Mouse (Mus musculus): ENCODE measurements around the gene Mpp5. TPM values are rescaled to one million over a fixed set of nuclear protein-coding genes. Genes with fewer than 3 reads are reported as not detected.
A peak's percentile ranks its signal among the peaks of the same experiment; 100 is the strongest.

The Mpp5 gene
- 10 to 100 TPM; 13.4 to 14.4 TPM for total RNA-seq (2021)
- long read RNA-seq, experiment 1, partial matches to known transcripts = 0 of 3 reads
- long read RNA-seq, experiment 1, other reads (novel, unspliced or antisense) = 3 of 3 reads
- long read RNA-seq, experiment 2, partial matches to known transcripts = 2 of 9 reads
- long read RNA-seq, experiment 2, other reads (novel, unspliced or antisense) = 7 of 9 reads

DNA sequence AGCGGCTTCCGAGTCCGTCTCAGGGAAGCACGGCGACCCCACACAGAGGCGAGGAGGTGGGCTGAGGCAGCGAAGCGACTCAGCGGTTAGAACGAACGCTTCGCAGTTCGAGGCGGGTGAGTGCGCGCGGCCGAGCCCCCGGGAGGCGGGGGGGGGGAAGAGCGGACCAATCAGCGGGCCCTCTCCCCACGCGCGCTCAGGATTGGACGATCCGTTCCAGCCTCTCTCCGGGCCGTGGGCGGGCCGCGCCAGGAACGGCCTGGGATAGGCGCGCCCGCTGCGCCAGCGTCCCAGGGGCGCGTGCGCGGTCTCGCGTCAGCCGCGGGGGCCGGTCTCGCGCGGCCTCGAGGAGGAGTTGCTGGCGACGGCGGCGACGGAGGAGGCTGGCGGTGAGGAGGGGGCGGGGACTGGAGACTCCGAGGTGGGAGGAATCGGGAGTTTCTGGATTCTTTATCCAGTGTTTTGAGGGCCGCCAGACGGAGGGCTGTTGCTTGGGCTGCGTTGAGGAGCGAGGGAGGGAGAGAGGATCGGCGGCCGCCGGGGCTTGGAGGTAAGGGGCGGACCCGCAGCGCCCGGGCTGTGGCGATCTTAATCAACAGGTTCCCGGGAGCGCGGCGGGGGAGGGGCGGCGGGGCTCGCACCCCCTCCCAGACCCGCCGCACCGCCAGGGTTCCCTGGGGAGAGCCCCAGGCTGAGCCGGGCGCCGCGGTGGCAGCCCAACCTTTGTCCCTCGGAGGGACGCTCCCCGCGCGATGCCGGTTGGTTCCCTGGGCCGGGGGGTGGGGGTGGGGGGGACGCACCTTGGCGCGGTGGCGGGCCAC lies at the start of gene Mpp5:
TSS of gene Mpp5 (plus strand) at position 351 of the 821 bp plus-strand sequence.
- intact Hi-C loops (cut with DNase I) = loop anchor here (5.0 kb wide), 2 partner anchors 44 to 114 kb away; partner anchors contain the start of genes Atp6v1d and Eif2s1
- peak; percentile 91 to 95 for DNase-seq

DNA sequence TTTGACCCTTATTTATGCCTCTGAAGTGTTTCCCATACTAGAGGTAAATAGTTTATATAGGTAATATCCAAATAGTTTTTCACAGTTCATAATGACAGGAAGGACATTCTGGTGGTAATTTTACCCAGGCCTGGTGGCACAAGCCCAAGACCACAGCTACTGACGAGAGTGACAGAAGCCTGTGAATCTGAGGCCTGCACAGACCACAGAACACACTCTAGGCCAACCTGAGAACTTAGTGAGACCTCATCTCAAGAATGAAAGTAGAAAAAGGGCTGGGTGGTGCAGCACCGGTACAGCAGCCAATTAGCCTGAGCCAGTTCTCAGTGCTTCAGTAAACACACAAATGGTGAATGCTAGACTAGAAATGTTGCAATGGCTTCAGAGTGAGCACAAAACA lies 30.9 kb upstream of the Mpp5 start:
- DNase-seq = no peak
- intact Hi-C loops (cut with DNase I) = no loop called here

DNA sequence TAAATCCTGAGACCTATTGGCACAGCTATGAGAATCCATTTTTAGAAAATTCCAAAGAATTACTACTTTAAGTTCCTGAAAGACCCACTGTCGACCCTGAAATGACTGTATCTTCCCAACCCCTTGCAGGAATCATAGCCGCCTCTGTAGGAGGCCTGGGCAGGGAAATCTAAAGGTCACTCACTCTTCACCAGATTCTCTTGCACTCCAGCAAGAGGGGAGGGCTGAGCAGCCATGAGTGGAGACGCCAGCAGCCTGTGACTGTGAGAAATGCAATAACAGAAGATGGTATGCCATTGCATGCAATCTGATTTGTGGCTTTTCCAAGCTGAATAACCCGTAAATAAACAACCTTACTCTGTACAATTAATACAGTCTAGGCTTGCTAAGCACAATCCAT lies 21.0 kb upstream of the Mpp5 start:
- intact Hi-C loops (cut with DNase I) = no loop called here
- DNase-seq = no peak

DNA sequence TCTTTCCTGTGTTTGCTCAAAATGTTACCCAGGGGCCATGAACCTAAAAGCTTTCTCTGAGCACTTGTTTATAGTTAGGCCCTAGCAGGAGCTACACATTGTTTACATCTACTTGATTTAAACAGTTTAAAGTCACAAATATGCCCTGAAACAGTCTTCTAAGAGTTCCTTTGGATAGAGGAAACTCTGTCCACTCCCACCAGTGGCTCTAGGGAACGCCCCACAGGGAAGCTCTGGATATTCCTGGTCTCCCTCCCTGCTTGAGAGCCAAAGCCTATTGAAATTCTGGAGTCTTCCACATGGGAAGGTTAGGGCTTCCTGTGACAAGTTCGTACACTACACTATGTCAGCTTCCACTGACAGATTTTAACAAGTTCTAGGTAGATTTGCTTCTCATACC lies 9.1 kb upstream of the Mpp5 start:
- intact Hi-C loops (cut with DNase I) = loop anchor here (5.0 kb wide), 1 partner anchor 517 kb away; no protein-coding TSS in a partner anchor
- DNase-seq = no peak

DNA sequence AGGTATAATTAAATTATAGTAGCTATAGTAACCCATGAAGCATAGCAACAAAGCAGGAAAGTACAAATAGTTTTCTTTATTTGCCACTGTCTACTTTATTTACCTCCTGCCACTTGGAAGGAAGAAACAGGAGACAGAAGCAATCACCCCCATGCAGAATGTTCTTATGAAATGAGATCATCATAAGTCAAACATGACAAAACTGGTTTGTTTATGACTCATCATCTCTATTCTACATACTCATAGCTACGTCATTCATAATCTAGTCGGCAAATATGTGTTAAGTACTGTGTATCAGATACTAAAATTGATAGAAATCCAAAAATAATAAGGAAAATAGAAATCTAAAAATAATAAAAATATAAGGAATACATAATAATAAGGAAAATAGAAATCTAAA lies 8.4 kb upstream of the Mpp5 start:
- intact Hi-C loops (cut with DNase I) = loop anchor here (5.0 kb wide), 1 partner anchor 518 kb away; no protein-coding TSS in a partner anchor
- DNase-seq = no peak

DNA sequence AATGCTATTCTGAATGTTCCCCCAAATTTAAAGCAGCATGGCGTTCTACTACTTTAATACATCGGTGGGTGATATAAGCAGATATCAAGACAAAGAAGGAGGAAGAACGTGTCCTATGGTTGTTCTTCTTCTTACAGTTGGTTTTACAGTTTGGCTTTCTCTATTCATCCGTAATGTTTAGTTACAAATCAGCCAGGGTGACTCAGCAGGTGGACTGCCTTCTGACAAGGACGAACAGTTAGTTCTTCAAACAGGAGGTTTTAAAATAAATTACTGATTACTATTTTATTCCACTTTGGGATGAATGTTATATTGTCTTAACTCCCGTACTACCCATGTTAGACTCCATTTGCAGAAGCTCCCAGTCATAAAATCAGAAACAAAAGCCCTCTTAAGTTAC lies 2.5 kb upstream of the Mpp5 start:
- DNase-seq = no peak
- intact Hi-C loops (cut with DNase I) = loop anchor here (5.0 kb wide), 2 partner anchors 46 to 116 kb away; partner anchors contain the start of genes Atp6v1d and Eif2s1

DNA sequence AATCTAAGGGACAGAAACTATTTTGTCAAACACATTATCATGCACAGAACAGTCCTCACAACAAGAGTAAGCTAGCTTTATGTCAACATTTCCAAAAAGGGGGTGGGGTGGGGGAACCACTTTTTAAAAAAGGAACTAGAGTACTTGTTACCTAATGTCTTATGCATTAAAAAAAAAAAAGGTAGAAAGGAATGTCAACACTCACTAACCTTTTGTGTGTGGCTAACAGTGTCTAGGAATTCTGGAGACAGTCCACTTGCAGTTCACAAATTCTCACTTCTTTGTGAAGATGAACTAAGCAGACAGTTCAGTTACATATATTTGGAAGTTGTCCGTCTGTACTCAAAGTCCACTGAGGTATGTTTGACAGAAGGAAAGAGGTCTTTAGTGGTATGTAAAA lies 1.3 kb upstream of the Mpp5 start:
- intact Hi-C loops (cut with DNase I) = loop anchor here (5.0 kb wide), 2 partner anchors 45 to 115 kb away; partner anchors contain the start of genes Atp6v1d and Eif2s1
- DNase-seq = no peak

DNA sequence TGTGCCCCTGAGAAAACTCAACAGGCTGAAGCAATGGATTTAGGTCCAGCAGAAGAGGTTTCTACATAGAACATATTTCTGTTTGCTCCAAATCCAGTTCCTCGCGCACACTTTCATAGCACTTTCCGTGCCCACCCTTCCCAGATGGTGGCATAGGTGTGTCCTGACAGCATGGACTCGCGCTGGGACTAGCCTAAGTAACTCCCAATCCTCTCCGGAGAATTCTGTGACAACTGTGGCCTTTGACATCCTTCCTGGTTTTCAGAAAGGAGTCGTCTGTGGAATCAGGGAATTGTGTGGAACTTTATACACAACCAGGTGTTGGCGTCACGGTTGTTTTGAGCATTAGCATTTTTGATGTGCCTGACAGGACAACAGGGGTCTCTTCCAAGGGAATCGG lies 594 bp upstream of the Mpp5 start:
- intact Hi-C loops (cut with DNase I) = loop anchor here (5.0 kb wide), 2 partner anchors 44 to 114 kb away; partner anchors contain the start of genes Atp6v1d and Eif2s1
- peak in 1 of 2 experiments; percentile 14 for DNase-seq

DNA sequence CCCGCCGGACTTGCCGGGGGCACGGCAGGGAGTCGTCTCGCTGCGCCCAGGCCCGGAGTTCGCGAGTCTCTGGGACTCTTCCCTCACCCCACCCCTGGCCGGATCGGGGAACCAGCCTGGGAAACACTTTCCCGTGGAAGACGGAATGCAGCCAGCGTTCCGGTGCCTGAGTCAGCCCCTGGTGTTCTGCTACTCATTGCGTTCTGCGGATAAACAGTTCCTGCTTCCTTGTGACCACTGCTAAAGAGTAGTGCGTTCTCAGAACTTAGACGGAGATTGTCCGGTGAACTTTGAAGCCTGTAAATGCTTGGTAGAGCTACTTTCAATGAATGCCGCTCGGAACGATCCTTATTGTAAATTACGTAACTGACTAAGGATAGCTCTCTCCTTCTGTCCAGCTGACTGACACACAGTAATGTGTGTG lies 683 bp downstream of the Mpp5 start:
- intact Hi-C loops (cut with DNase I) = loop anchor here (5.0 kb wide), 2 partner anchors 43 to 113 kb away; partner anchors contain the start of genes Atp6v1d and Eif2s1
- DNase-seq = peak; percentile 51 to 65

DNA sequence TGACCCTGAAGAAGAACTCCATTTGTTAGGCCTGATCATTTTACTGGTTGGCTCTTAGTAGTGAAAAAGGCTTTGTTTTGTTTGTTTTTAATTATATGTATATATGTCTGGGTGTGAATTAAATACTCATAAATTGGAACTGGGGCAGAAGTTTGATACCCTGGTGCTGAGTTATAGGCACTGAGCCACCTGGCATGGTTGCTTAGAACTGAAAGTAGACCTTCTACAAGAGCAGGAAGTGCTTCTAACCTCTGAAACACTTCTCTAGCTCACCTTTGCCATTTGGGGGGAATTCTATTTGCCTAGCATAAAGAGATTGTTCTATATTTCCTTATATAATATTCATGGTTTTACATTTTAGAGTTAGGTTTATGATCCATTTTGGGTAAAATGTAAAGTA lies 13.3 kb downstream of the Mpp5 start:
- DNase-seq = peak in 1 of 2 experiments; percentile 14
- intact Hi-C loops (cut with DNase I) = no loop called here

DNA sequence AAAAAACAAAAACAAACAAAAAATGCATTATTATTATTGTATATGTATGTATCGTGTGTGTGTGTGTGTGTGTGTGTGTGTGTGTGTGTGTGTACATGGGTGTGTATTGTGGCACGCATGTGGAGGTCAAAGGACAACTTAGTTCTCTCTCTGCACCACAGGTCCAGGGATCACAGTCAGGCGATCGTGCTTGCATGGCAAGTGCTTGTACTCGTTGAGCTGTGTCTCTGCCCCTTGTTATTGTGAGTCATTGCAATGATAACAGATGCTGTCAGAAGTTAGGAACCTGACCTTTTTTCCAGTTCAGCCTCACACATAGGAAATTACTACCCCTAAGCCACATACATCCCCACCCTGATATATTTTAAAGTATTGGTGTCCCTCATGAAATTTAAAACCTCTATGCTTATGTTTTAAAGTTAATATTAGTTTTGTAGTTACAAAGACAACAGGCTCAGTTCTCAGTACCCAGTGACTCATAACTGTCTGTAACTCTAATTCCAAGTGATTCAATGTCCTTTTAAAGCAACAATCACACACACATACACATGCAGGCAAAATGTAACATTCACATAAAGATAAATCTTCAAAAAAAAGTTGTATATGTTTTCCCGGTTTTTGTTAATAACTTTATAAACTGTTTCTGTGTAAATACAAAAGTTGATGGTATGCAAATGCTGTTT lies 20.5 kb downstream of the Mpp5 start:
- DNase-seq = no peak
- intact Hi-C loops (cut with DNase I) = no loop called here

DNA sequence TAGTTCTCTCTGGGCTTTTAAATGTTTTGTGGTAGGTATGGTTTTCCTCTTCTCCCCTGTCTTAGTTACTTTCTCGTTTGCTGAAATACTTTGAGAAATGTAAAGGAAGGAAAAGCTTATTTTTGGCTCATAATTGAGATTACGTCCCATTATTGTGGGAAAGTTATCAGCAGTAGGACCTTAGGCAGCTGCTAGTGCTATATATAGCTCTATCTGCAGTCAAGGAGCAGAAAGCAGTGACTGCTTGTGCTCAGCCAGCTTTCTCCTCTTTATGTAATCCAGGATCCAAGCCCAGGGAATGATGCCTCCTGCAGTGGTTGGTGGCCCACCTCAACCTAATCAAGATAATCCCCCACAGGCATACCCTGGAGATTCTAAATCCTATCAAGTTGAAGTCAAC lies 24.5 kb downstream of the Mpp5 start:
- intact Hi-C loops (cut with DNase I) = no loop called here
- DNase-seq = no peak

DNA sequence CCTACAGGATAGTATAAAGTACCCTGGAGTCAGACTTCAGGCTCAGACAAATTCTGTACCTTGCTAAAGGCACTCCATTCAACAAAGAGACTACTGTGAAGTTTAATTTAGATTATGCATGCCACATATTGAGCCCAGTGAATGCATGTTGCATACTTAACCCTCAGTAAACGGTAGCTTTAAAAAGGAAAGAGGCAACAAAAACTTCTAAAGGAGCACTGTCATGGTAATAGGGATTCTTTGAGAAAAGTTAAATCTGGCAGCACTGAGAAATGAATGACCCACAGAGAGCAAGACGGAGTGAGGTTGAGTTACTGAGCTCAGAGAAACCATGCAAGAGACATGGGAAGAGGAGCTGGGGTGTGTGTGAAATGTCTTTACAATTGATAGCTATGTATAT lies 29.2 kb downstream of the Mpp5 start:
- intact Hi-C loops (cut with DNase I) = no loop called here
- no peak for DNase-seq

DNA sequence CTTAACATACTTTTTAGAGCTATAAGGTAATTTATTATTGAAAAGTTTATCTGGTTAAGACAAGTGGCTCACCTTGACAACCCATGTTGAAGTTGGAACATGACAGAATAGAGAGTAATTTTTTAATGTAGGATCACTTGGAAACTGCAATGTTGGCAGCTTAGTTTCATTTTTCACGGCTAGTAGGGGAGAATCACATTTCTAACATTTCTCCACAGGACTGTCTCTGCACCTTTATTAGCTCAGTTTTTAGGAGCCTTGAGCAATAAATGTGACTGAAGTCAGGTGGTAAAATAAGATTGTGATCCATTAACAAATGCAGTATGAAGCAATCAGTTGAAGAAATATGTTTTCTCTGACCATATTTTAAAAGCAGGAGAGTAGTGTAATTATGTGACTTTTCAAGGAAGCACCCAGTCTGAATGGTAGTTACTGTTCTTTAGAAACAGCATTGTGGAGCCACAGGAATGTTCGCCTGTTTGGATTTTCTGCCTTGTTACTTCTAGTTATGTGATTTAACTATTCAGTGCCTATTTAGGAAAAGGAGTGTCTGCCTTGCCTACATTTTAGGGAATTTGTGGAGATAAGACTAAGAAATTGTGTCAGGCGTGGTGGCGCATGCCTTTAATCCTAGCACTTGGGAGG lies 29.8 kb downstream of the Mpp5 start:
- DNase-seq = no peak
- intact Hi-C loops (cut with DNase I) = no loop called here

DNA sequence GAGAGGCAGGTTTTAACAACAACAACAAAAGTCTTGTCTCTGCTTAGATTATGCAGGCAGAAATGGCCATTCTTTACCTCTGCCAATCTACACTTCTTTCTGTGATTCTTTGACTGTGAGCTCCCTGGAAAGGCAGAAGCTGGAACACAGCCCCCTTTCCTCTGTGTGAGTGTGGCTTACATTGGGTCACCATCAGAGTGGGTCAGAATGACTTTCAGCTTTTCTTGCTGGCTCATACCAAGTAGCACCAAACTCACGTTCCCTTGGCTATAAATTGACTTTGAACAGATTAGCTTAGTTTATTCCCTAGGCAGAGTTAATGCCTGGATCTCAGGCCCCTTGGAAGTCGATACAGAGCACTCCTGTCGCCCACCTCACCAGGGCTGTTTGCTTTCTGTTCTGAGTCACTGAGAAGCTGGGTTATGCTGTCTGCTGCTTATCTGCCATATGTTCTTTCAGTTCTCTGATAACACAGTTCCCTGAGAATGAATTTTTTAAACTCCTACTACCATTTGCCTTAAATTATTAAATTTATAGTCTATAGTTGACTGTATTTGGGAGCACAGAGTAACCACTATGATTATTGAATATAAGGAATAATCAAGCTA lies 39.7 kb downstream of the Mpp5 start:
- intact Hi-C loops (cut with DNase I) = no loop called here
- no peak for DNase-seq

DNA sequence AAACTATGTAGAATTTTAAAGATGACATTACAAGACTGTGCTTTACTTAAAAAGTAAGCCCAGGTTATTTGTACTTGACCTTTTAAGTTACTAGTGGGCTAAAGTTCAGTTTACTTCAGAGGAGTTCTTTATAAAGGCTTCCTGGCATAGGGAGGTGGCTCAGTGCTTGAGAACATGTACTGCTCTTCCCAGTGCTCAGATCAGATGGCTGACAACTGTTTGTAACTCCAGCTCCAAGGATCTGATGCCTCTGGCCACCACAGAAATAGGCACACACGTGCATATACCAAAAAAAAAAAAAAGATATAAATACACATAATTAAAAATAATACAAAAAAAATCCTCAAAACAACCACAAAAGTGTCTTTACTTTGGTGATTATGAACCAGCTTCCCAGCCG lies 42.1 kb downstream of the Mpp5 start:
- intact Hi-C loops (cut with DNase I) = loop anchor here (5.0 kb wide), 1 partner anchor 43 kb away; the partner anchor contains the start of gene Mpp5
- DNase-seq = no peak

DNA sequence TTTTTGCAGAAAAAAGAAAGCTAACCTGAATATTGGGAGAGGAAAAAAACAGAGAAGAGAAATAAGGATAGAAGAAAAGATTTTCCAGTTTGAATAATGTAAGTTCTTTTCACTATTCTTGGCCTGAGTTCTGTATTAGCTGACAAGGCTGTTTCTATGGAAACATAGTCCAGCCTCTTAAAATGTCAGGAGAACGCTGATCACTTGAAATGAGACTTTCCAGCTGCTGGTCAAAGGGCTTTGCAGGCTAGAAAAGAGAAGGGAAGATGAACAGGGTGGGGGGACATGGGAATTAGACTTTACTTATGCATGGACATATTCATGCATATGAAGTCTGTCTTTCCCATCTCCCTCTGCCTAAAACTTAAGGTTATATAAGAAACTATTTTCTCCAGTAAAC lies 45.5 kb downstream of the Mpp5 start:
- intact Hi-C loops (cut with DNase I) = loop anchor here (5.0 kb wide), 1 partner anchor 47 kb away; the partner anchor contains the start of gene Mpp5
- no peak for DNase-seq

DNA sequence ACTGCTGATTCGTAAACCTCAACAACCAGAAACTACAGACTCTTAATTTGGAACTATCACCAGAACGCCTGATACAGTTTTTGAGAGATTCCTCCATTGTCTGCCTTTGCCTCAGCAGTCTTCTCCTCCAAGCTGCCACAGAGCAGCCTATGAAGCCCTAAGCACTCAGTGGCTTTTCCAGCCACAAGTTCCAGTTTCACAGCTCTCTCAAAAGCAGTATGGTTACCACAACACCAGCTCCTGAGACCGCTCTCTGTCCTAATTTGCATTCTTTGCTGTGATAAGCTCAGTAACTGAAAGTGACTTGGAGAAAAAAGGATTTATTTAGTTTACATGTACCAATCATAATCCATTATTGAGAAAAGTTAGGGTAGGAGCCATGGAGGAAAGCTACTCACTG lies 51.3 kb downstream of the Mpp5 start:
- DNase-seq = no peak
- intact Hi-C loops (cut with DNase I) = no loop called here

DNA sequence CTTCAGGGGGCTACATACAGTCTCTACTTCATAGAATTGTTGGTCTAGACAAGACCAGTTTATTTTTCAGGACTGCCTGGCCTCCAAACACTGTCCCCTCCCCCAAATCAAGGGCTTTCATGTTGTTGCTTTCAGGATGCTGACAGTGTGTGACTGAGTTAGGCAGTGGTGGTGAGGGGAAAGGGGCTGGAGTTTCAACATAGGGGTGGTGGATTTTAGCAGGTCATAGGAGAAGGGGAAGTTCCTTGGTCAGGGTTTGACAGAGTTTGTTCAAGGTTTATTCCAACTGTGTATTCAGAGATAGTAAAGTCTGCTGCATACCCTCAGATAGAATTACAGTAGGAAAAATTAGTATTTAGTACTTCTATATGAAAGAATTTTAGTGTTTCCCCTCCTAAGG lies 53.1 kb downstream of the Mpp5 start:
- no peak for DNase-seq
- intact Hi-C loops (cut with DNase I) = no loop called here

DNA sequence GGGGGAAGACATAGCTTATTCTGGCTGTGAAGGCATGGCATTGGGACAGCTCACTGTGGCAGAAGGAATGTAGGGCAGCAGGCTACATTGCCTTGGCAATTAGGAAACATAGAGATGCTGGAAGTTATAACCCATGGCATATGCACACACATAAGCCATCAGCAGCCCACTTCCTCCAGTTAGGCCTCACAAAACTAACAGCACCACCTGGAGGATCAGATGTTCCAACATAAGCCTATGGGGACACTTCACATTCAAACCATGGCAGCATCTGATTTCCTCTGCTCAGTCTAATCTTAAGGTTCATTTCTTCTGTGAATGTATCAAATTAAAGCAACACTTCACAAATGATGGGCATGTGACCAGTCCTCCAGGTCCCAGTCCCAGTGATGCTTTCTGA lies 65.7 kb downstream of the Mpp5 start:
- DNase-seq = no peak
- intact Hi-C loops (cut with DNase I) = no loop called here

All from gastrocnemius, postnatal 36 days (tissue).